Mouse (Mus musculus) brain, adult 2 months (tissue): ENCODE measurements around the gene Fkbp2.

Experiments used
- DNase-seq: peaks from one replicate; pipeline ENCODE4 v3.0.0; 2011; ENCODE audit warnings: low read depth, low spot score

Fkbp2 gene

DNA sequence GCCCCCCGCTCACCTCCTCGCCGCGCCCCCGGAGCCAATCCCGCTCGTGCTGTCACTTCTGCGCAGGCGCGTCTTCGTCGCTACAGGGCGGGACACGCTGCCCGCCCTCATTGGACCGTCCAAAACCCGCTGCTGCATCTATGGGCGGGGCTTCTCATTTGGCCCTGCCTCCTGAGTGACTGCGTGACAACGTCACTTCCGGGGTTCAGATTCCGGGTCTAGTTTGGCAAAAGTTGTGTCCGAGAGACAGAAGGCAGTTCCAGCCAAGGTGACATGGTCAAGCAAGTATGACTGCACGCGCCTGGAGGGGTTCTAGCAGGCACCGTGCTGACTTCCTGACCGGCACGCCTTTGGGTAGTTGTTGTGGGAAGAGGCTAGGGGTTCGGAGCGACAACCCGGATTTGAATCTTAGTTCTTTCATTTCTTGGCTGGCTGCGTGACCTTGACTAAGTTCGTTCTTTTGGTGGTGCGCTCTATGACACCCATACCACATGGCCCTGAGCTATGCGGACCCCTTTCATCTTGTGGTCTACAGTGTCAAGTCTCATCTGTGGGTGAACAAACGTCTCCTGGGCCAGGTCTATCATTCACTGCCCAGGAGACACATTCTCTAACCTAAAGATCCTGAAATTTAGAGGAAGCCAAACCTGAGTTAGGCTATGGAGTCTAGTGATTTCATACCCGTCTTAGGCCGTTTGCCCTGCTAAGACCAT is at the start of gene Fkbp2:
TSS of gene Fkbp2 (minus strand) at position 121 of the 713 bp plus-strand sequence.
- DNase-seq, result peak; percentile 99

DNA sequence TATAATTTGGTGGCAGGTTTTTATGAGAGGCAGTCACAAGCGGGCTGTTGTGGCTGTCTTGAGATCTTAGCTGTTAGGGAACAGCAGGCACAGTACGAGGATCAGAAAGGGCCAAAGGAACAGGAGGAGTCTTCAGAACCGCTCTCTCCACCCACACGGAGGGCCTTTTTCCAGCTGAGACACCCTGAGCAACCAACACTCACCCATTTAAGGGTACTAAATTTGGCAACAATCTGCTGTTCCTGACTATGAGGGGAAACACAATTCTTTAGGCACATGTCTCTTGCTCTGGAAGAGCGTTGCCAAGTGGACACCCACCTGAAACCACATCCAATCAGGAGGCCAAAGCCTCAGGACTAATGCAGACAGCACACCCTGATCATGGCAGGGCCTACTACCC is 49.2 kb upstream of the Fkbp2 start:
- DNase-seq, result peak; percentile 87

DNA sequence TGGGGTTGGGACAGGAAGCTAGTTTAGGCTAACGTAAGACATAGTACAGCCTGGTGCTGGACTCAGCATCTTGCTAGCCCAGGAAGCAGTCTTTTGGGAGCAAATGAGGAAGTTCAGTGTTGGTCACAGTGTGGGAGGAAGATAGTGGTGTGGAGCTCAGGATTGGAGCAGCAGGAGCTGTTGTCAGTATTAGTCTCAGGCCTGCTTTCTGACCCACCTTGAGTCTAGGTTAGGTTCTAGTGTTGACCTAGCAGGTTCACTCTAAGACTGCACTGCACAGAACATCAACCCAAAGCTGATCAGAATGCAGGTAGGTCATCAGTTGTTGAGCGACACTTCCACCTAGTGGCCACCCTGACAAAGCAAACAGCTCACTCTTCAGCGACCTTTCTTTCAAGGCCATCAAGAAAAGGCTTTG is 39.9 kb upstream of the Fkbp2 start:
- peak; percentile 80 for DNase-seq

DNA sequence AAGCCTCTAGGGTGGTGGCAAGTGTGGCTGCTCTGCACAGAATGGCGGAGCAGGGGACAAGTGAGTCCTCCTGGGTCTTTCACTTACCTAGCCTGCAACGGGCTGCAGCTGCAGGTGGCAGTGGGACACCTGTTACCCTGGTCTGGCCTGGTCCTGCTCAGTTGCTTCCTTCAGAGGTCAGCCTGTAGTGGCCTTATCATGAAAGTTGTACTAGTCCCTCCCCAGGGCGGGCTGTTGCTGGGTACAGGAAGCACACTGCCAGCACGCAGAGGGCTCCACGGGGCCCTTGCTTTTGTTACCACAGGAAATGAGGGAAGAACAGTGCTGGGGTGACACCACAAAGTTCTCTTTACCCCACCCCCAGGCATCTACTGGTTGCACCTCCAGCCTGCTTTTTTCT is 38.9 kb upstream of the Fkbp2 start, which contains the start of gene Fermt3:
TSS of gene Fermt3 (minus strand) at position 279 of the 400 bp plus-strand sequence.
- peak; percentile 36 for DNase-seq

DNA sequence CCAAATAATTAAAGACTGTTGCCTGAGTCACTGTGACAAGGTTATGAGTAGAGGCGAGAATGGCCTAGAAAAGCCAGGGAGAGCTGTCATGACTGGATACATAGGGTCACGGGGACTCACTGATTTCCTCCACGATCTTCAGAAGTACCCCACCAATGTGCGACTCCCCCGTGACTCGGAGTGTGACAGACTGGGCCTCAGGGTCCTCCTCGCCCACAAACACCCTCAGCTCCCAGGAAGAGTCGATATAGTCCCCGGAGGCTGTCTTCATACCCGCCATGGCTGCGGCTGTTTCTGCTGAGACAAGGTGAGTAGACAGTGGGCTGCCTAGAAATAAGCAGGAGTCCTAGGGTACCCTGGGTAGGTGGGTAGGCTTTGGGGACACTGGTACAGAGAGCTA is 38.2 kb upstream of the Fkbp2 start:
- DNase-seq, result no peak

DNA sequence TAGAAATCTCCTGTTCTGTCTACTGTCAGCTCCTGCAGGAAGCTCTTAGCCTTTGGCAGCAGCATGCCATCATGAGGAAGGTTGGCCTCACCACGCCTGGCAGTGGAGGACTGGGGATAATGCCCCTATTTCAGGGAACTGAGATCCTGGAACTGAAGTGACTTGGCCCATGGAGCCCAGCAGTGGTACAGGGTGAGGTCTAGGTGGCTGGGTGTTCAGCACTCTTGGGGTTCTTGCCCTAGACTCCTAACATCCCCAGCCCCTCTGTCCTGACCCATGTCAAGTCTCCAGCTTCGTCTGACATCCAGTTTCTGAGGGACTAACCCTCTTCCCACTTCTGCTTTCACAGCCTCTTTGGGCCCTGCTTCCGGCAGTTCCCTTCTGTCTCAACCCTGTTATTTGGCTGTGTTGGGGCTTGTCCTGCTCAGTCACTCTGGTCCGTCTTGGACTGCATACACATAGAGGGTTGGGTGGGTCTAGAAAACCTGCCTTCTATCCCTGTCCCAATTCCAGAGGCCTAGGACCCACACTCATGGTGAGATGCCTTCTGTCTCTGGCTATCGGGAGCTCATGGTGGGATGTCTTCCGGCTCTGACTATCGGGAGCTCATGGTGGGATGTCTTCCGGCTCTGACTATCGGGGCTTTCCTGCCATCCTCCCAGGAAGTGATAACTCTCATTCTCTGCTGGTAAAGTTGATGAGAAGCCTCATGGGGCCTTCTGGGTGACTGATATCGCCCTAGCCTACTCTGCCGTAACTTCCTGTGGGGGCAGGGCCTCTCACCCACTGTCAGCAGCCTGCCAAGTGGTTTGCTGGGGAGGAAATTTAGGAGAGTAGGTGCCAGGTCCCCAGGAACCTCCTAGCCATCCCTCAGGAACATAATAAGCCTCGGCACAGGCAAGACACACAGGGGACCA is 37.5 kb upstream of the Fkbp2 start:
- DNase-seq, result no peak

DNA sequence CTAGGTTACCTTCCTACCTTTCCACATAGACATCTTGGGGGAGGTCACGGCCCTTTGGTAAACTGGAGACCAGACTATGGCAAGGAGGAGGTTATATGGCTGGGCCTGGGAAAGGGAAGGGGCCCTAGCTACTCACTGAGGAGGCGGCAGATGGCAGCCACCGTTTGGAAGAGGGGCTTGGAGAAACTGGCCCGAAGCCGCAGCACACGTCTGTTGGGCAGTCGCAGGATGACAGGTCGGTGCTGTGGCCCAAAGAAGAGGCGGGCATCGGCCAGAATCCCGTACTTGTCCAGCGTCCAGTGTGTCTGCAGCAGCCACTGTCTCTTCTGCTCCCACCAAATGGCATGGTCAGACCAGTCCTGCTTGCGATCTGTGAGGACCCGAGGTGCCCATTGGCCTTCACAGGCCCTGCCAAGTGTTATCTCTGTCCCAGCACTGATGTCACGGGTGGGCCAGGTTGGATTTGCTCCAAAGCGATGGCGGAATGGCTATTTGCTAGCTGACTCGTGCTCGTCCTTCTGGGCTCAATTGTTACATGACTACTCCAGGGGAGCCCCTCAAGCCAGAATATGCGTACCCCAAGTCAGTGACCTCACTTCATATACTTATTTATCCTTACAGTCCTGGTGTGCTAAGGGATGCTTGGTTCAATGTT is 34.3 kb upstream of the Fkbp2 start:
- no peak for DNase-seq

DNA sequence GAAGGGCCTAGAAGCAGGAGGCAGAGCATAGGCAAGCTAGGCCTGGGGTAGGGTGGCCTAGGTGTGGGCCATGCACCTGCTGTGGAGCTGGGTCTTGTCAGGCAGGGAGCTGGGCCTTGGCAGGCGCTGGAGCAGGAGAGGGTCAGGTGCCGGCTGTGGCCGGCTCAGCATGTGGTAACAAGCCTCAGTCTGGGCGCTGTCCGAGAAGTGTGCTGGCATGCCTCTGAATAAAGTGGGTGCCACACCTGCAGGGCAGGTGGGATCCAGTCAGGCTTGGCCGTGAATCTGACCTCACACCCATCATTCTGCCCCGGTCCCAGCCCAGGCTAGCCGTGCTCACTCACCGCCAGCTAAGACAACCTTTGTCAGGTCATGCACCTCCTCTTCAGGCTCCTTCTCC is 33.7 kb upstream of the Fkbp2 start:
- no peak for DNase-seq

DNA sequence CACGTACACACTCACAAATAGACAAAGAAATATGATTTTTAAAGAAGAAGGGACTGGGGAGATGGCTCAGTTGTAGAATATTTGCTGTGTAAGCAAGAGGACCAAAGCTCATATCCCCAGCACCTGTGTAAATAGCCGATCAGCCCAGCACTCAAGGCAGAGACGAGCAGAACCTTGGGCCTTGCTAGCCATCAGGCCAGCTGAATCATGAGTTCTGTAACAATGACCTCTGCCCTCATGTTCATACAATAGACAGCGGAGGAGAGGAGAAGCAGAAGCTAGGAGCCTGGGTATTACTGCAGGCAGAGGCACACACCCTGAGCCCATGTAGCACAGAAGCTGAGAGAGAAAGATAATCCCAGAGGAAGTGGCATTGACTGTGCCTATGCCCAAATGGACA is 32.1 kb upstream of the Fkbp2 start:
- no peak for DNase-seq

DNA sequence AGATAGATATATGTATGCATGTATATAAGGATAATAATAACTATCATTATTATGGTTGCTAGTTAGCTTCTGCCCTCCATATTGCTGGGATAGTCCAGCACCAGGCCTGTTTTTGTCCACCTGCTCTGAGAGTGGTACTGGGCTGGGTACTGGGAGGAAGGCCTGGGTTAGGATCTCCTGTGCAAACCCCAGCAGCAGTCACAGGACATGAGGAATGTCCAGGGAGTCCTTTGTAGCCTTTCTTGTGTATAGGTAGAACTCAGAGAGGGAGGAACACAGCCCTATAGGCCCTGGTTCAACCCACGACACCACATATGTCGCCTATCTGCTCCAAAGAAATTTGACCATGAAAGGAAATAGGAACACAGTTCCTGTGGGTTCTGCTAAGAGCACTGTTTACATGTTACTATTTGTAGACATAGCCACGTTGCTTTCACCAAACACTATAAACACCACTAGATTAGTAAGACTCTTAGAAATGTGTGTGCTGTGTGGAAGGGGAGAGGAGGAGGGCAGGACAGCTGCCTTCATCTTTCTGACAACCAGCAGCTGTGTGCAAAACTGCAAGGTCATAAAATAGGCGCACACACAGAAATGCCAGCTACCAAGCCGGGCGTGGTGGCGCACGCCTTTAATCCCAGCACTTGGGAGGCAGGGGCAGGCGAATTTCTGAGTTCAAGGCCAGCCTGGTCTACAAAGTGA is 26.7 kb upstream of the Fkbp2 start:
- DNase-seq, result peak; percentile 36

DNA sequence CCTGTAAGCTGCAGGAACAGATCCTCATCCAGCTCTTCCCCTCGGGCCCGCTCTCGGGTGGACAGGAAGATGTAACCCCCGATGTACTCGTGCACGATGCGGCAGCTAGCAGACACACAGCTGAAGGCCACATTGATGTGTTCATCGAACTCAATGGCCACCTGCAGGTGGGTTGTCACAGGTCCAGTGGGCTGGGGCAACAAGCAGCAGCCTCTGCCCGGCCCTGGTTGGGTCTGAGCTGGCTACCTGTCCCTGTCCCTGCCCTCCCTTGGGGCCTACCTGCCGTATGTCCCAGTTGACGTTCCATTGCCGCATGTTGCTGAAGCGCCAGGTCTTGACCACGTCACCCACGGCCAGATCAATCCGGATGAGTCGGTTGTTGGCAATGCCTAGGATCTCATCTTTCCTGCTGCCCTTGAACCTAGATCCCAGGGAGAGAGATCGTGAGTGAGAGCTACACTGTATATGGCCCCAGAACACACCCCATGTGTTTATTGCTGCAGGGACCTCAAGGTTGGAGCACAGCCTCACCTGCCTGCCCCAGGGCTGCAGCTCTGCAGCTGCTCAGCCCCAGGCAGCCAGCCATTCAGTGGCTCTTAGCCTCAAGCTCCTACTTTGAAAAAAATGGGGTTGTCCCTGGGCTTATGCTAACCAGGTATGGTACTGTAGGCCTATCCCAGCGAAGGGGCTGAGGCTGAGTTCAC is 19.2 kb upstream of the Fkbp2 start:
- DNase-seq, result no peak

DNA sequence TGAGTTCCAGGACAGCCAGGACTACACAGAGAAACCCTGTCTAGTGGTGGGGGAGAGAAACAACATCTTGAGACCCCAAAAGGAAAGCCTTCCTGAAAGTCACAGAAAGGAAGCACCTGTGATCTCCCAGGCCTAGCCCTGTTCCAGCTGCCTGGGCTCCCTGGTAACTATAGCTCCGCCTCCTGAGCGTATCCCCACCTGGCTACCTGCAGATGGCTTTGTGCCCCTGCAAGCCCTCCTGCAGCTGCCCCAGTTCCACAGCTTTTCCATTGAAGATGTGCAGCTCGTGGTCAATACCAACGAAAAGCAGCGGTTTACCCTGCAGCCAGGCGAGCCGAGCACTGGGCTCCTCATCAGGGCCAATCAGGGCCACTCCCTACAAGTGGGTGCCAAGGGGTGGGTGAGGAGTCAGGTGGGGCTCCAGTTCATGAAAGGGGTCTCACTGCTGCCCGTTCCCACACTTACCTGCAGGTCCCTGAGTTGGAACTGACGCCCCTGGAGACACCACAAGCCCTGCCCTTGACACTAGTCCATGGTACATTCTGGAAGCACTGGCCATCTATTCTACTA is 17.5 kb upstream of the Fkbp2 start:
- DNase-seq, result no peak

DNA sequence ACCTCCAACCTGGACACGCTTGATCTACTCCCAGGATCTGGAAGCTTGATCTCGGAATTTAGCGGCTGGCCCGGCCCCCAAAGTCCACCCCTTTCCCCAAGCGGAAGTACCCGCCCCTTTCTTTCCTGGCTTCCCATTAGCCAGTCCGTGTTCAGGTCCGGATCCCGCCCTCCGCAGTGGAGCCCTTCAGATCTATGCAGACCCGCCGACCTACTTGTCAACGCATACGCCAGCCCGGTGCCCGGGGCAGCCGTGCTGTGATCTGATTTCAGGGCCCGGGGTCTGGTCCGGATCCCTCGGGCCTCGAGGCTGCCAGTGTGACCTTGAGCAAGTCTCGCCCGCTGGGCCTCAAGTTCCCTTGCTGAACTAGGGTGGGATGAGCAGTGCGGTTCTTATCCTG is 15.7 kb upstream of the Fkbp2 start, which contains the start of the genes Nudt22 and Trpt1:
TSS of gene Nudt22 (minus strand) at position 112 of the 400 bp plus-strand sequence.
TSS of gene Trpt1 (plus strand) at position 126 of the 400 bp plus-strand sequence.
- DNase-seq, result peak; percentile 96

DNA sequence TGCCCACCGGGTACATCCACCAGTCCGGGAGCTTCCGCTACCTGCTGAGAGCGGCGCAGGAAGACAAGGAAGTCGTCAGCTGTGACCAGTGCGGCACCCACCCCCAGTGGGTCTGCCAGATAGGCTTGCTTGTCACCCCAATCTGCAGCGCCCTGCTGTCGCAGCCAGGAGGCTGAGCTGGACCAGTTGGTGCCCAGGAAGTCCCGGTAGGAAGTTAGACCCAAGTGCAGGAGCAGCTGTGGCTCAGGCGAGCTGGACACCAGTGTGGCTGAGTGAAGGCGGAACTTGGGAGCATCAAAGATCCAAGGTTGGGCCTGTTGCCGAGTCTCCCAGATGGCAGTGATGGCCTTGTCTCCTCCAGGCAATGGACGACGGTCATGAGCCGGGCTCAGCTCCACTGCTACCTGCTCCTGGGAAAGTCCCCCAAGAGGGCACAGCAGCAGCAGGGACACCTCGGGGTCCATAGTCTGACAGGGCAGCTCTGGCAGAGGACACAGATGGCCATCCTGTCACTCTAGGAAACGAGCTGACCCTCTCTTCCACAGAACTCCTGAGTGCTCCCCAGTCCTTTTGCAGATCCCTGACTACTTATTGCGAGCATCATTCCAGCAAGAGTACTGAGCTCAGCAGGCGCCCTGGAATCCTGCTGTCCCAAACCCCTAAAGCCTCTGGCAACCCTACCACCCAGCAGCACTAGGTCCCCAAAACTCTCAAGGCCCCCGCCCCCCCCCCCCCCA is 15.1 kb upstream of the Fkbp2 start:
- DNase-seq, result peak; percentile 66

DNA sequence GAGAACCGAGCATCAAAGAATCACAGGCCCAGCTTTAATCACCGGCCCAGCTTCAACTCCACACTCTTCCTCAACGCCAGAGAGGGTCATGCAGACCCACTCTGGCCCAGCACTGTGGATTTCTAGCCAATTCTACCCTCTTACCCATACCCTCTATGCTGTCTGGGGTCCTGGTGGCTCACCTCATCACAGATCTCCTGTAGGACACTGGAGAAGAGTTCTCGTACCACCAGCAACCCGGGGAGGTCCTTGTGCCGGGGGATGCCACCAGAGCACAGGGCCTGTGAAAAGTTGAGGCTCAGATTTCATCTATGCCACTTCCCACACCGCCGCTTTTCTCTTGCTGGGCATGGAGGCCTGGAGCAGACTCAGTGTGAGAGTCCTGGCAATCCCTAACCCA is 14.2 kb upstream of the Fkbp2 start:
- no peak for DNase-seq

DNA sequence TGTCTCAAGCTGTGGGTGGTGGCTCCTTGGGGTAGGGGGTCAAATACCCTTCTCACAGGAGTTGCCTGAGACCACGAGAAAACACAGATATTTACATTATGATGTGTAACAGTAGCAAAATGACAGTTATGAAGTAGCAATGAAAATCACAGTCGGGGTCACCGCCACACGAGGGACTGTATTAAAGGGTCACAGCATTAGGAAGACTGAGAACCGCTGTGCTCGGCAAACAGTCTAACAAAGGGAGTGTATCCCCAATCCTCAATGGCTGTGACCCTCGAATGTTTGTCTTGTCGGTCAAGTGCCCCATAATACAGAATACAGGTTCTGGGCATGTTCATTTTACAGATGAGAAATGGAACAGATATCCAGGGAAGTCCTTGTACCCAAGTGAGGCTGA is 13.7 kb upstream of the Fkbp2 start:
- no peak for DNase-seq

DNA sequence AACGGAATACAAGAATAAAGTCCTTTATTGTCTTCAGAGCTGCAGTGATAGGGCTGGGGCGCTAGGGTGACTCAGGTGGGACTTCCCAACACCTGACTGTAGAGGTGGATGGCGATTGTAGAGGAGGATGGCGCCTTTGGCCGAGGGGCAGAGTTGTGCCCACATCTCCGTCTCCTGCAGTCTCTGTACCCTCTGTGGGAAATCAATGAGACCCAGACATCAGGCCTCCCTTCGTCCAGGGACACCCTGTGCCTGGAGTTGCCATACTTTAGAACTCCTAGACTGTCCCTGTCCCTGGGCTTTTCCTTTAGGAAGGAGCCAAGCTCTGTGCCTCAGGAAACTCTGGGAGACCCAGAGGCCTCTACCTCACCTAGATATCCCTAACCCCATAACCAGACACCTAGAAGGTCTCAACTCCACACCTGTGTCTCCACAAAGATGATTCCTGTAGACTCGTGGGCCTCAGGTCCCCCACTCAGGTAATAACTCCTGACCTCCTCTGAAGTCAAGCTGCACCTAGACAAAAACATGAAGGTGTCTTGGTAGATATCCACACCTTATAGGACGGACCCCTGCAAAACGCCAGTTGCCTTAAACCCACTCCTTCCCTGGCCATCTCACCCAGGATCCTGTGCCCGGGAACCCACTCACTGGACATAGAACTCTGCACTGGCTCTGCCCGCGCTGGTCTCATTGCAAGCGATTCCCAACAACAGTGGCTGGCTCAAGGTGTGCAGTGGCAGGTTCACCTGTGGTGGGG is 12.9 kb upstream of the Fkbp2 start:
- DNase-seq, result no peak

DNA sequence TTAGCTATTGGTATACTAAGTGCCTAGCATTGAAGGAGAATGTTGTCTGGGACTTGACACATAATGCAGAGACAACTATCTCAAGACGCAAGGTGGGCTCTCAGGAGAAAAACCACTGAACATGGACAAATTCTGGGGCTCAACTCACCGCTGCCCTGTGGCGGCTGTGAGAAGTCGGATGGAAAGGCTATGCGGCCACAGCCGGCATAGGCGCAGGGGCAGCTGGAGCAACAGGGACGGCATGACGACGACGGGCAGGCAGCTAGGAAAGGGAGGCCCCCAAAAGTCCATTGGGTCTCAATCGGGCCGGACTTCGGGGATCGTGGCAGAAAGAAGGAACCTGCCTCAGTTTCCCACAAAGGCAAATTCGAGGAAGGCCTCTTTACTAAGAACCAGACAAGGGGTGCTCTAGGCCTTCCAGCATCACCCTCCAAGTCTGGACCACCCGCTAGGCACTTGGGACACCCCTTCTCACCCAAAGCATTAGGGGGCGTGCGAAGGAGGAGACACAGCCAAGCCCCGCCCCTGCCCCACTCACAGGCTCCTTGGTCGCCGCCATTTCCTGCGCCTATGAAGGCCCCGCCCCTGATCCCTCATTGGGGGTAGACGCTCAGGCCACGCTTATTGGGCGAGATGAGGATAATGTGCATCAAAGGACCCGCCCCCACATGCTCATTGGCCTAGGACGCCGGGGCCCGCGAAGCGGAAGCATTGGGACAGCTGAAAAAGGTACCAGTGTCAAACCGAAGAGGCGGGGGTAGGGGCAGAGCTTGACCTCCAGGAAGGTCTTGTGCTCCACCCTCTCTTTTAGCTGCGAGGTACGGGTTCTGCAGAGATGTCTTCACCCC is 11.9 kb upstream of the Fkbp2 start, which contains the start of gene Dnajc4:
TSS of gene Dnajc4 (minus strand) at position 562 of the 848 bp plus-strand sequence.
- peak; percentile 99 for DNase-seq
